Comparison of ENCODE assay signal across 8 mouse cellular contexts in the genomic region with DNA sequence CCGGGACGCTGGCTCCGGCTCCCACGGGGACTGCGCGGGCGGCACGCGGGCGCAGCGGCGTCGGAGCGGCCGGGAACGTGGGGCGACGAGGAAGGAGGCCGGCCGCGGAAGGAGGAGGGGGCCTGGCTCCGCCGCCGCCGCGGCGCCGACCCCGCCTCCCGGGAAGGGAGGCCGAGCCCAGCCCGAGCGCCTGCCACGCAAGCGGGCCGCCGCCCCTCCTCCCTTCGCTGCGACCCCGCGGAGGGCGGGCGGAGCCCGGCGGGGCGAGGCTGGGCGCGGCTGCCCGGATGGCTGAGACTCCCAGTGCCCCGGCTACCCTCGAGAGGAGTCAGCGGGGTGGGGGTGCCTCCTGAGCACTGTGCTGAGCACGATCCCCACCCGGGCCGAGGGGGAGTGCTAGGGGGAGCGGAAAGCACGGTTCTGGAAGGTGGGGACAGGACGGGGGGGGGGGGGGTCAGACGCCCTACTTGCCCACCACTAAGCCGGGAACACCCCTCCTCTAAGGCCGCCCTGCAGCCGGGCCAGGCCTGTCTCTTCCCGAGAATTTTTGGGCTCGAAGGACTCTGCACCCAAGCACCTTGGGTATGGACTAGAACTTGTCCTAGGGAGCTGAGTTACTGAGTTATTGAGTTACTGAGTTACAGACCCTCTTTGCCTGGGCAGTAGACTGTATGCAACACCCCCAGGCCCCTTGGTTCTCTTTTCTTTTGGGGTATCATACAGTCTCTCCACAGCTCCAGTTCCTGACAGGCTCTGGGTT. TPM values are rescaled to one million over a fixed set of nuclear protein-coding genes. Genes with fewer than 3 reads are reported as not detected.
A peak's percentile ranks its signal among the peaks of the same experiment; 100 is the strongest.
DNase-seq lines count a peak whose midpoint lies in the region; ATAC-seq and TF ChIP-seq lines count a peak whose summit lies in the region.

Gene Ckap4, minus strand, starts transcription at position 151 of the 760 bp plus-strand sequence.

- peak within 1 kb of the TSS; percentile 76 for H3K4me2 ChIP-seq in heart, postnatal 0 days (ENCODE audit: low read depth, low read length)
- H3K4me2 ChIP-seq in lung, embryonic 14.5 days: peak within 1 kb of the TSS; percentile 81

- H3K79me2 ChIP-seq in MEL (ENCODE audit: control insufficient read depth, insufficient read depth, low read length, poor library complexity): no peaks in the 10 kb centered on the region

- peak; percentile 81 for ATAC-seq in heart, postnatal 0 days (ENCODE audit: insufficient read depth, low read depth)
- ATAC-seq in lung, embryonic 14.5 days (ENCODE audit: insufficient read depth): peak; percentile 92

- no peak for TF ChIP-seq CTCF in MEL (IDR thresholded peaks at IDR 0.05 in 2 of 3, conservative IDR thresholded peaks at IDR 0.05 in 1 of 3; ENCODE audit: control insufficient read depth in 1 of 3, insufficient read depth in 1 of 3, low read depth in 2 of 3, low read length in 3 of 3, poor library complexity in 1 of 3, severe bottlenecking in 1 of 3)
- TF ChIP-seq CTCF in heart, postnatal 0 days (IDR thresholded peaks at IDR 0.05; ENCODE audit: low read depth): no peak
- no peak for TF ChIP-seq CTCF in lung, embryonic 14.5 days (IDR thresholded peaks at IDR 0.05; ENCODE audit: low read depth)
- TF ChIP-seq CTCF in olfactory bulb, adult 2 months (IDR thresholded peaks at IDR 0.05; ENCODE audit: insufficient read depth, low read depth, low read length): no peak

- H3K4me1 ChIP-seq in MEL (ENCODE audit: control insufficient read depth in 1 of 2, insufficient read depth in 2 of 2, low read length in 2 of 2): no peaks in the 10 kb centered on the region; a peak in 3 of 4 replicates
- peaks cover 5% of the 10 kb centered on the region for H3K4me1 ChIP-seq in brown adipose tissue, adult 24 weeks (ENCODE audit: control insufficient read depth, insufficient read depth, insufficient read length, low read length)
- H3K4me1 ChIP-seq in forebrain, embryonic 10.5 days: peaks cover 51% of the 10 kb centered on the region
- peaks cover 41% of the 10 kb centered on the region for H3K4me1 ChIP-seq in heart, postnatal 0 days (ENCODE audit: control insufficient read depth, insufficient read depth)
- peaks cover 14% of the 10 kb centered on the region for H3K4me1 ChIP-seq in lung, embryonic 14.5 days (ENCODE audit: insufficient read depth)
- peaks cover 30% of the 10 kb centered on the region for H3K4me1 ChIP-seq in olfactory bulb, adult 2 months (ENCODE audit: control insufficient read depth, insufficient read depth, low read length)

- WGBS in forebrain, embryonic 10.5 days: under 1% methylated on average over 62 of the region's 64 CpGs
- under 1% methylated on average over 17 of the region's 64 CpGs for WGBS in heart, postnatal 0 days
- WGBS in lung, embryonic 14.5 days: under 1% methylated on average over 30 of the region's 64 CpGs
- 3% methylated on average over 60 of the region's 64 CpGs for whole genome bisulfite sequencing in olfactory bulb, adult 2 months

- H3K9ac ChIP-seq in MEL (ENCODE audit: control insufficient read depth, low read depth, low read length, poor library complexity, severe bottlenecking): peak within 1 kb of the TSS; percentile 50
- H3K9ac ChIP-seq in heart, postnatal 0 days (replicated peaks; ENCODE audit: low read depth, low read length): peak within 1 kb of the TSS; percentile 95
- peak within 1 kb of the TSS; percentile 96 for H3K9ac ChIP-seq in lung, embryonic 14.5 days

- peak within 1 kb of the TSS; percentile 4 to 53; a peak in 3 of 4 replicates for H3K4me3 ChIP-seq in MEL (ENCODE audit: control insufficient read depth in 1 of 2, insufficient read depth in 1 of 2, low read depth in 2 of 2, low read length in 2 of 2)
- H3K4me3 ChIP-seq in brown adipose tissue, adult 24 weeks (ENCODE audit: insufficient read depth, low read depth, low read length): peak within 1 kb of the TSS; percentile 72
- peak within 1 kb of the TSS; percentile 93 for H3K4me3 ChIP-seq in forebrain, embryonic 10.5 days
- peak within 1 kb of the TSS; percentile 90 for H3K4me3 ChIP-seq in heart, postnatal 0 days (ENCODE audit: low read depth, low read length)
- peak within 1 kb of the TSS; percentile 90 for H3K4me3 ChIP-seq in lung, embryonic 14.5 days (ENCODE audit: low read depth, low read length)
- peak within 1 kb of the TSS; percentile 76 for H3K4me3 ChIP-seq in olfactory bulb, adult 2 months (ENCODE audit: insufficient read depth, low read depth, low read length)

- H3K36me3 ChIP-seq in MEL (ENCODE audit: control insufficient read depth in 1 of 2, insufficient read depth in 2 of 2, low read length in 2 of 2): no peaks in the 10 kb centered on the region; a peak in 1 of 4 replicates
- peaks cover 32% of the 10 kb centered on the region for H3K36me3 ChIP-seq in forebrain, embryonic 10.5 days (replicated peaks)
- H3K36me3 ChIP-seq in heart, postnatal 0 days (replicated peaks; ENCODE audit: control insufficient read depth, insufficient read depth, low read length): peaks cover 8% of the 10 kb centered on the region; the same call in 1 of the 2 replicates
- peaks cover 27% of the 10 kb centered on the region for H3K36me3 ChIP-seq in lung, embryonic 14.5 days (ENCODE audit: insufficient read depth)

- no peak for TF ChIP-seq EP300 in MEL (IDR thresholded peaks at IDR 0.05; ENCODE audit: low read depth in 1 of 2, low read length in 2 of 2)
- TF ChIP-seq EP300 in heart, postnatal 0 days (IDR thresholded peaks at IDR 0.05; ENCODE audit: low read depth): no peak

- H3K27ac ChIP-seq in MEL (ENCODE audit: control insufficient read depth, low read depth, low read length): no peak within 1 kb of the TSS
- peak within 1 kb of the TSS; percentile 31 for H3K27ac ChIP-seq in brown adipose tissue, adult 24 weeks (replicated peaks; ENCODE audit: low read depth, low read length)
- peak within 1 kb of the TSS; percentile 98 for H3K27ac ChIP-seq in forebrain, embryonic 10.5 days
- H3K27ac ChIP-seq in heart, postnatal 0 days (ENCODE audit: low read depth): peak within 1 kb of the TSS; percentile 97
- H3K27ac ChIP-seq in lung, embryonic 14.5 days (ENCODE audit: low read depth): peak within 1 kb of the TSS; percentile 92
- peak within 1 kb of the TSS; percentile 63 for H3K27ac ChIP-seq in olfactory bulb, adult 2 months (ENCODE audit: insufficient read depth, low read depth, low read length)

- TF ChIP-seq POLR2A in MEL (IDR thresholded peaks at IDR 0.05; ENCODE audit: control insufficient read depth in 1 of 2, insufficient read depth in 1 of 2, low read depth in 1 of 2, low read length in 2 of 2, poor library complexity in 1 of 2): no peak
- peak; percentile 22; the same call in 1 of the 2 replicates for TF ChIP-seq POLR2A in olfactory bulb, adult 2 months (IDR thresholded peaks at IDR 0.05; ENCODE audit: insufficient read depth, low read depth, low read length)

- DNase-seq in MEL (ENCODE audit: low read depth, low spot score): no peak
- peak; percentile 70 for DNase-seq in forebrain, embryonic 10.5 days (ENCODE audit: extremely low spot score, low spot score)
- peak; percentile 71 for DNase-seq in heart, postnatal 0 days (ENCODE audit: low spot score)
- peak; percentile 64 to 81 for DNase-seq in kidney, postnatal 25 days
- peak; percentile 94 for DNase-seq in lung, embryonic 14.5 days
- peak; percentile 64 for DNase-seq in urinary bladder, adult 2 months (ENCODE audit: low spot score)

- peaks cover 0 to 8% of the 10 kb centered on the region in 2 experiments; a peak in 3 of 4 replicates for H3K27me3 ChIP-seq in MEL (ENCODE audit: control insufficient read depth in 1 of 2, insufficient read depth in 2 of 2, low read length in 2 of 2)
- no peaks in the 10 kb centered on the region for H3K27me3 ChIP-seq in forebrain, embryonic 10.5 days (ENCODE audit: poor library complexity, severe bottlenecking)
- H3K27me3 ChIP-seq in heart, postnatal 0 days (ENCODE audit: control insufficient read depth, insufficient read depth, low read length): no peaks in the 10 kb centered on the region
- no peaks in the 10 kb centered on the region for H3K27me3 ChIP-seq in lung, embryonic 14.5 days (ENCODE audit: insufficient read depth, low read length)

- no peak for TF ChIP-seq RAD21 in MEL (IDR thresholded peaks at IDR 0.05; ENCODE audit: low read depth, low read length)

- H3K9me3 ChIP-seq in MEL (replicated peaks; ENCODE audit: insufficient read depth, low read length): no peaks in the 10 kb centered on the region
- no peaks in the 10 kb centered on the region for H3K9me3 ChIP-seq in forebrain, embryonic 10.5 days
- H3K9me3 ChIP-seq in heart, postnatal 0 days (replicated peaks; ENCODE audit: control insufficient read depth, low read length): no peaks in the 10 kb centered on the region
- no peaks in the 10 kb centered on the region for H3K9me3 ChIP-seq in lung, embryonic 14.5 days (ENCODE audit: low read depth, low read length)

TF ChIP-seq in MEL, 35 proteins besides CTCF, POLR2A, EP300 and RAD21:
- TF ChIP-seq MYB (IDR thresholded peaks at IDR 0.05; ENCODE audit: low read depth, low read length) (no peak), MYC (IDR thresholded peaks at IDR 0.05; ENCODE audit: low read depth, low read length) (no peak)

RNA-seq across cellular contexts. Expression of gene Ckap4, which starts in this region (rescaled TPM):
- 1.0 TPM in 2 replicates for total RNA-seq in MEL (2012; rRNA removed)
- 1 to 10 TPM in 1 of 2 experiments, not detected in 1; 5.2 TPM for polyA plus RNA-seq in MEL (2012; ENCODE audit: insufficient read depth in 1 of 2, insufficient read length in 2 of 2, low read depth in 1 of 2, low replicate concordance in 2 of 2, missing spikeins in 1 of 2)
- polyA plus RNA-seq in brown adipose tissue, adult 24 weeks (2012; ENCODE audit: insufficient read depth, insufficient read length, missing spikeins): 2.9 TPM in 2 replicates
- polyA plus RNA-seq in forebrain, embryonic 10.5 days (2016; fragmentation: Nextera tagmentation; extraction: Ambion mirVana): 50.5 and 50.7 TPM in 2 replicates
- 59.8 and 83.8 TPM in 2 replicates for total RNA-seq in heart, postnatal 0 days (2014; rRNA removed; ENCODE audit: low replicate concordance)
- polyA plus RNA-seq in heart, postnatal 0 days (2015; fragmentation: Nextera tagmentation; extraction: Ambion mirVana): 42.6 and 45.6 TPM in 2 replicates
- 177 and 179 TPM in 2 replicates for polyA plus RNA-seq in lung, embryonic 14.5 days (2014; fragmentation: Nextera tagmentation; extraction: Ambion mirVana)
- polyA plus RNA-seq in olfactory bulb, adult 2 months (2012; ENCODE audit: insufficient read depth, insufficient read length, low replicate concordance, missing spikeins): not detected in 2 replicates
- polyA plus RNA-seq in urinary bladder, adult 2 months (2012; rRNA removed): 43.0 and 45.3 TPM in 2 replicates

Comparison
In these comparisons a context has a peak if more than half of its experiments do, and no peak if none do; other contexts are left out.
1. RNA of gene Ckap4 (total RNA-seq): 59.8 to 83.8 TPM in heart, postnatal 0 days; 1.0 TPM in MEL; every median in the first group is over 10 times any median in the second.
2. H3K4me3 ChIP-seq: peak in every context shown above with its lines; median percentile 93 in forebrain, embryonic 10.5 days; 90 in heart, postnatal 0 days; 90 in lung, embryonic 14.5 days; 76 in olfactory bulb, adult 2 months; 72 in brown adipose tissue, adult 24 weeks; 28 in MEL.
3. Peak in every context shown above with its lines, with median percentiles within 50 percentile points of each other: H3K9ac ChIP-seq.